10 mouse cellular contexts compared by ENCODE assay signal in genomic region chr9:71660540-71660939, GRCm38 (mm10).
DNase-seq lines count a peak whose midpoint lies in the region; ATAC-seq and TF ChIP-seq lines count a peak whose summit lies in the region.
"Had no signal": no experiment of that assay in that cellular context is flagged by ENCODE, and none has a peak within 500 bp of the region (broad histone marks: within the 10 kb centered on the region; RNA-seq: fewer than 3 reads in every experiment).

No protein-coding gene starts in this region.

- no peaks in the 10 kb centered on the region for H3K27me3 ChIP-seq in liver, embryonic 11.5 days (replicated peaks; ENCODE audit: control insufficient read depth, insufficient read depth, low read length)
- no peaks in the 10 kb centered on the region for H3K27me3 ChIP-seq in heart, embryonic 14.5 days (ENCODE audit: control insufficient read depth, insufficient read depth, low read length)
- no peaks in the 10 kb centered on the region for H3K27me3 ChIP-seq in midbrain, embryonic 14.5 days (ENCODE audit: control insufficient read depth, insufficient read depth, low read length)
- H3K27me3 ChIP-seq in thymus, adult 2 months (ENCODE audit: control insufficient read depth, insufficient read depth, low read length): no peaks in the 10 kb centered on the region
- H3K27me3 ChIP-seq: limb, embryonic 15.5 days had no signal

- no peak overlapping the region for H3K4me2 ChIP-seq in liver, embryonic 11.5 days
- no peak overlapping the region for H3K4me2 ChIP-seq in heart, embryonic 14.5 days (ENCODE audit: low read length)
- H3K4me2 ChIP-seq in midbrain, embryonic 14.5 days (ENCODE audit: low read length): no peak overlapping the region
- H3K4me2 ChIP-seq: limb, embryonic 15.5 days had no signal

- H3K36me3 ChIP-seq in liver, embryonic 11.5 days (ENCODE audit: control insufficient read depth, insufficient read depth, low read length): no peaks in the 10 kb centered on the region
- peaks cover 9% of the 10 kb centered on the region; the same call in 1 of the 2 replicates for H3K36me3 ChIP-seq in heart, embryonic 14.5 days (ENCODE audit: control insufficient read depth, insufficient read depth, low read length)
- H3K36me3 ChIP-seq in midbrain, embryonic 14.5 days (ENCODE audit: control insufficient read depth, insufficient read depth, low read length): no peaks in the 10 kb centered on the region
- H3K36me3 ChIP-seq in thymus, adult 2 months (ENCODE audit: control insufficient read depth, insufficient read depth, low read length): no peaks in the 10 kb centered on the region
- H3K36me3 ChIP-seq: limb, embryonic 15.5 days had no signal

- TF ChIP-seq POLR2A in thymus, adult 2 months (IDR thresholded peaks at IDR 0.05; ENCODE audit: control insufficient read depth, extremely low read depth, insufficient read depth, low read length, poor library complexity): no peak

- peak; percentile 33 for DNase-seq in liver
- no peak for DNase-seq in liver, embryonic 11.5 days (ENCODE audit: low spot score)
- peak; percentile 47 for DNase-seq in embryo, embryonic 9.5 days (ENCODE audit: extremely low spot score)
- peak; percentile 50 for DNase-seq in midbrain, embryonic 14.5 days
- no peak for DNase-seq in spleen, postnatal 36 days (ENCODE audit: low spot score in 2 of 2)
- DNase-seq in thymus, adult 2 months: no peak
- no peak for DNase-seq in layer of hippocampus, adult 11-12 months (ENCODE audit: low spot score)
- DNase-seq: thymus, adult 18-20 months had no signal

- 37% methylated on average over 9 of the region's 9 CpGs for WGBS in liver, embryonic 11.5 days
- WGBS in heart, embryonic 14.5 days: 26% methylated on average over 9 of the region's 9 CpGs
- 73% methylated on average over 9 of the region's 9 CpGs for WGBS in midbrain, embryonic 14.5 days
- 49% methylated on average over 9 of the region's 9 CpGs for WGBS in thymus, adult 2 months

- H3K4me3 ChIP-seq in liver, embryonic 11.5 days (ENCODE audit: low read depth, low read length): no peak overlapping the region
- no peak overlapping the region for H3K4me3 ChIP-seq in heart, embryonic 14.5 days (ENCODE audit: control insufficient read depth in 1 of 2, insufficient read depth in 1 of 2, low read depth in 1 of 2, low read length in 2 of 2)
- no peak overlapping the region for H3K4me3 ChIP-seq in midbrain, embryonic 14.5 days (replicated peaks; ENCODE audit: low read depth, low read length)
- no peak overlapping the region for H3K4me3 ChIP-seq in thymus, adult 2 months (ENCODE audit: control insufficient read depth, insufficient read depth, low read length)
- H3K4me3 ChIP-seq: limb, embryonic 15.5 days had no signal

- H3K9me3 ChIP-seq in liver, embryonic 11.5 days (ENCODE audit: control insufficient read depth, low read length): no peaks in the 10 kb centered on the region
- H3K9me3 ChIP-seq in heart, embryonic 14.5 days (ENCODE audit: control insufficient read depth, low read length): peaks cover 6% of the 10 kb centered on the region; the same call in 1 of the 2 replicates
- no peaks in the 10 kb centered on the region for H3K9me3 ChIP-seq in midbrain, embryonic 14.5 days (ENCODE audit: control insufficient read depth, low read length)
- H3K9me3 ChIP-seq: limb, embryonic 15.5 days had no signal

- TF ChIP-seq CTCF in thymus, adult 2 months (IDR thresholded peaks at IDR 0.05; ENCODE audit: borderline replicate concordance, control insufficient read depth, extremely low read depth, insufficient read depth, low read length, poor library complexity): no peak

- no peak overlapping the region for H3K27ac ChIP-seq in liver, embryonic 11.5 days (ENCODE audit: low read depth, low read length)
- H3K27ac ChIP-seq in heart, embryonic 14.5 days (replicated peaks in 1 of 2; ENCODE audit: control insufficient read depth in 1 of 2, insufficient read depth in 1 of 2, low read depth in 2 of 2, low read length in 2 of 2): peak overlapping the region; percentile 73 to 83
- H3K27ac ChIP-seq in midbrain, embryonic 14.5 days (replicated peaks; ENCODE audit: low read depth, low read length): no peak overlapping the region
- H3K27ac ChIP-seq in thymus, adult 2 months (ENCODE audit: control insufficient read depth, insufficient read depth, low read length): no peak overlapping the region

- no peak overlapping the region for H3K9ac ChIP-seq in liver, embryonic 11.5 days (ENCODE audit: low read depth, low read length)
- H3K9ac ChIP-seq in heart, embryonic 14.5 days (ENCODE audit: low read length): no peak overlapping the region
- H3K9ac ChIP-seq in midbrain, embryonic 14.5 days (replicated peaks; ENCODE audit: low read length): no peak overlapping the region
- H3K9ac ChIP-seq: limb, embryonic 15.5 days had no signal

- H3K4me1 ChIP-seq in liver, embryonic 11.5 days (replicated peaks; ENCODE audit: control insufficient read depth, insufficient read depth, low read length): peaks cover 18% of the 10 kb centered on the region
- H3K4me1 ChIP-seq in heart, embryonic 14.5 days (ENCODE audit: control insufficient read depth in 2 of 2, insufficient read depth in 2 of 2, low read length in 2 of 2): peaks cover 27 to 46% of the 10 kb centered on the region in 2 experiments
- no peaks in the 10 kb centered on the region for H3K4me1 ChIP-seq in midbrain, embryonic 14.5 days (ENCODE audit: control insufficient read depth, insufficient read depth, low read length)
- no peaks in the 10 kb centered on the region for H3K4me1 ChIP-seq in thymus, adult 2 months (replicated peaks; ENCODE audit: control insufficient read depth, insufficient read depth, low read length)

- ATAC-seq in liver, embryonic 11.5 days (replicated peaks; ENCODE audit: low FRiP score): no peak
- peak; percentile 76 for ATAC-seq in heart, embryonic 14.5 days (ENCODE audit: insufficient number of reproducible peaks, insufficient read depth, low FRiP score, low read depth)
- ATAC-seq in midbrain, embryonic 14.5 days (ENCODE audit: low FRiP score, low TSS enrichment): no peak

Comparison
In these comparisons a context has a peak if more than half of its experiments do, and no peak if none do; other contexts are left out.
1. DNase-seq: peak in liver (single experiment), embryo, embryonic 9.5 days (single experiment) and midbrain, embryonic 14.5 days (single experiment); none in liver, embryonic 11.5 days (single experiment), spleen, postnatal 36 days (0 of 2), thymus, adult 2 months (single experiment) and layer of hippocampus, adult 11-12 months (single experiment).
2. H3K27ac ChIP-seq: peak in heart, embryonic 14.5 days (2 of 2); none in liver, embryonic 11.5 days (single experiment), midbrain, embryonic 14.5 days (single experiment) and thymus, adult 2 months (single experiment).